Mouse (Mus musculus) neural tube, embryonic 13.5 days (tissue): Measurements from ENCODE around the gene Krtap16-1. TPM values are rescaled to one million over a fixed set of nuclear protein-coding genes. Genes with fewer than 3 reads are reported as not detected.

ENCODE experiments used
- ATAC-seq: fragments of 200-750 bp; cut with Nextera tagmentation; 2 replicates; pipeline ENCODE4 v1.8.0; 2017; ENCODE audit warnings: low read depth, mild to moderate bottlenecking, moderate TSS enrichment, moderate library complexity
- H3K27ac ChIP-seq: fragments of 300-500 bp; sonication (generic); replicated peaks from 2 replicates; pipeline ENCODE4 v1.5.1; 2015; ENCODE audit warnings: moderate library complexity, mild to moderate bottlenecking, inconsistent platforms
- H3K27me3 ChIP-seq: fragments of 300-500 bp; sonication (generic); 2 replicates; pipeline ENCODE4 v1.6.1; 2015; ENCODE audit warnings: mild to moderate bottlenecking, inconsistent platforms
- H3K36me3 ChIP-seq: fragments of 300-500 bp; sonication (generic); 2 replicates; pipeline ENCODE4 v1.6.1; 2015; ENCODE audit warnings: mild to moderate bottlenecking, inconsistent platforms
- H3K4me1 ChIP-seq: fragments of 300-500 bp; sonication (generic); replicated peaks from 2 replicates; pipeline ENCODE4 v1.6.1; 2015; ENCODE audit warnings: inconsistent platforms
- H3K4me2 ChIP-seq: fragments of 300-500 bp; sonication (generic); 2 replicates; pipeline ENCODE4 v1.6.1; 2015; ENCODE audit warnings: inconsistent platforms, mild to moderate bottlenecking, moderate library complexity
- H3K4me3 ChIP-seq: fragments of 300-500 bp; sonication (generic); 2 replicates; pipeline ENCODE4 v1.5.1; 2015; ENCODE audit warnings: mild to moderate bottlenecking, inconsistent platforms
- H3K9ac ChIP-seq: fragments of 300-500 bp; sonication (generic); 2 replicates; pipeline ENCODE4 v1.6.1; 2015; ENCODE audit warnings: moderate library complexity, mild to moderate bottlenecking, inconsistent platforms
- H3K9me3 ChIP-seq: fragments of 300-500 bp; sonication (generic); 2 replicates; pipeline ENCODE4 v1.6.1; 2016; ENCODE audit warnings: inconsistent platforms
- WGBS: fragments of 180-500 bp; shearing (Covaris S2); methylation state at CpG from one replicate; pipeline ENCODE4 v1.1.7; 2015; 5-methylcytosine and 5-hydroxymethylcytosine counted together
- polyA plus RNA-seq: library from polyadenylated mRNA; unstranded; fragments of >200 nt; fragmentation: Nextera tagmentation; extraction: Ambion mirVana; gene quantifications from 2 replicates; pipeline ENCODE4 v1.2.1, GENCODE M21; 2015

Gene Krtap16-1
- polyA plus RNA-seq, 1 experiment from 2014 or later = not detected

DNA sequence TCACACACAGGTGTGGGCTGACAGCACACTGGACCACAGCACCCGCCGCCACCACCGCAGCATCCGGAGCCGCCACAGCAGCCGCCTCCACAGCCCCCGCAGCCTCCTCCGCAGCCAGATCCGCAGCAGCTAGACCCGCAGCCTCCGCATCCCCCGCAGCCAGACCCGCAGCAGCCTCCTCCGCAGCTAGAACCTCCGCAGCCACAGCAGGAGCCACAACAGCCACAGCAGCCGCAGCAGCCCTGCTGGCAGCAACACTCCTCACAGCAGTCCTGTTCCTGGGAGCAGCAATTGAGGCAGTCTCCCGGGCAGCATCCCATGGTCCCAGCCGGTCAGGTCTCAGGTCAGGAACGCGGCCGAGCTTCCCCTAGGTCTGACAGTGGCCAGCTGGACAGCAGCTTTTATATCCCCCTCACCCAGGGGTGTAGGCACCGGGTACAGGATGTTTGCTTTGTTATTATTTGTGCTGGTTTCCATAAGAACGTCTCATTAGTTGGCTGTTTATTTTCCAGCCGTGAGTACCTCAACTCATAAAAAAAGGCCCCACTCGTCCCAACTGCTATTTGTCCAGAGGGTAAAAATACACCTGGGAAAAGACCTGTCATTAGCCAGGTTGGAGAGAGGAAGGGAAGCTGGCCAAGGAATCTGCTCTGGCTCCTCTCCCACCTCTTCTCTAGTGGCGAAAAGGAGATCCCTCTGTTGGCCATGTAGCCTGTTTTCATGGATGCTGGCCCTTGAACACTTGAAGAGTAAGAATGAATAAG lies 7.4 kb upstream of the Krtap16-1 start, which contains the start of gene Krtap17-1:
Gene Krtap17-1, minus strand, starts transcription at position 375 of the 764 bp plus-strand sequence.
- Histone ChIP-seq H3K9ac (peak within 1 kb of the TSS; percentile 53), H3K36me3 (no peaks in the 10 kb centered on the region), H3K27ac (no peak within 1 kb of the TSS), H3K4me2 (peak within 1 kb of the TSS; percentile 43), H3K9me3 (no peaks in the 10 kb centered on the region), H3K4me3 (peak within 1 kb of the TSS; percentile 22), H3K4me1 (peaks cover 7% of the 10 kb centered on the region; the same call in 1 of the 2 replicates), H3K27me3 (peaks cover 28% of the 10 kb centered on the region)
- ATAC-seq = no peak
- 32% methylated on average over 25 of the region's 26 CpGs for WGBS

DNA sequence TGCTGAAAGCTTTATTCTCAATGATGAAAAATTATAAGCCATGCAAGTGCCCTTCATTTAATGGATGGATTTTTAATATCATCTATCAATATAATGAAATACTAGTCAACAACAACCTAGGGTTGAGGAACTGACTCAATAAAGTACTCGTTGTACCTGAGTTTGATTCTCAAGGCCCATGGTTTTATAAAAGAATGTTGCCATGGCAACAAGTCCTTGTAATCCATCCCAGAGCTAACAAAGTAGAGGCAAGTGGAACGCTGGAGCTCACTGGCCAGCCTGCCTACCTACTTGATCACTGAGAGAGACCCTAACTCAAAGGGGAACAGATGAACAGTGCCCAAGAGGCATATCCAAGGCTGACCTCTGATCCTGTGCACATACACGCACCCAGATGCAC lies 4.2 kb upstream of the Krtap16-1 start:
- Histone ChIP-seq H3K27me3 (peaks cover 25% of the 10 kb centered on the region), H3K9me3 (no peaks in the 10 kb centered on the region), H3K27ac (no peak overlapping the region), H3K9ac (no peak overlapping the region), H3K4me2 (no peak overlapping the region), H3K36me3 (no peaks in the 10 kb centered on the region), H3K4me1 (peaks cover 13% of the 10 kb centered on the region; the same call in 1 of the 2 replicates), H3K4me3 (no peak overlapping the region)
- ATAC-seq = no peak
- WGBS = 69% methylated on average over 3 of the region's 3 CpGs

DNA sequence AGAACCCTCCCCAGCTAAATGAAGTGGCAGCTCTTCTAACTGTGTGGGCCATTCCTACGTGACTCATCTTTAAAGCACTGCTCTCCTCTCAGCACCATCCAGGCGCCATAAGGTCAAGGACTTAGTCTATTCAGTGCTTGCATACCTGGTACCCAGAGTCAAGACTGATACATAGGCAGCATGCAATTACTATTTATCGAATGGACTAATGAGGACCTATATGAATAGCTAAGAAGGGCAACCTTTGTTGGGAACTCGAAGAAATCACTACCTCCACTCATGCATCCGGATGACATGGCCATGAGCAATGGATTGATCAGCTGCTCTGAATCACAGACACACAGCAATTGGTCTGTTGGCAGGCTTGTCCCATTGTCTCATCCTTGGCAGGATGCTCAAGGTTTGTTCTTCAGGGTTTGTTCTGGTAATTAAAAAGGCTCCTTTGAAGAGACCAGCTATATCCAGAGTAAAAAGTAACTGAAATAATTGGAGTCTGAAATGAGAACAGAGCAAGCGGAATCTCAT lies 3.5 kb upstream of the Krtap16-1 start:
- peaks cover 13% of the 10 kb centered on the region; the same call in 1 of the 2 replicates for H3K4me1 ChIP-seq
- H3K9me3 ChIP-seq = no peaks in the 10 kb centered on the region
- H3K27ac ChIP-seq = no peak overlapping the region
- ATAC-seq = no peak
- H3K27me3 ChIP-seq = peaks cover 20% of the 10 kb centered on the region
- no peak overlapping the region for H3K4me2 ChIP-seq
- H3K9ac ChIP-seq = no peak overlapping the region
- 87% methylated on average over 6 of the region's 6 CpGs for WGBS
- H3K4me3 ChIP-seq = no peak overlapping the region
- no peaks in the 10 kb centered on the region for H3K36me3 ChIP-seq

DNA sequence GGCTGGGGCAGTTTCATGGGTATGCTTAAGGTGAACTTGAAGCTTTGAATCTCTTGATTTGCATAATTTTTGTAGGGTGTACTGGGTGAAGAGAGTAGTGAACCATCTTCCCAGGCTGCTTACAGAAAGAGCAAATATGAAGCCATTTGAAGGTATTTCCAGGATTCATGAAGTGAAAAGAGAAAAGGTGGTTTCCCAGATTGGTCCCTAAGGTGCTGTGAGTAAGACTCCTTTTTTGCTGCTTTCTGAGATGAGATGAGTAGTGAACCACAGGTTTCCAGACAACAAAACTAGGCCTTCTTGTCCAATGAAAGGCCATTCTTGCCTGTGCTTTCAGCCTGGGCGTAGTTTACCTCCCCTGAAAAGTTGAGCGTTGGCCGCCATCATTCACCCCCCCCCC lies 2.1 kb upstream of the Krtap16-1 start:
- Histone ChIP-seq H3K27me3 (peaks cover 11% of the 10 kb centered on the region), H3K27ac (no peak overlapping the region), H3K9me3 (no peaks in the 10 kb centered on the region), H3K4me3 (no peak overlapping the region), H3K4me2 (no peak overlapping the region), H3K9ac (no peak overlapping the region), H3K4me1 (peaks cover 9% of the 10 kb centered on the region; the same call in 1 of the 2 replicates), H3K36me3 (no peaks in the 10 kb centered on the region)
- 96% methylated on average over 3 of the region's 3 CpGs for WGBS
- ATAC-seq = no peak

DNA sequence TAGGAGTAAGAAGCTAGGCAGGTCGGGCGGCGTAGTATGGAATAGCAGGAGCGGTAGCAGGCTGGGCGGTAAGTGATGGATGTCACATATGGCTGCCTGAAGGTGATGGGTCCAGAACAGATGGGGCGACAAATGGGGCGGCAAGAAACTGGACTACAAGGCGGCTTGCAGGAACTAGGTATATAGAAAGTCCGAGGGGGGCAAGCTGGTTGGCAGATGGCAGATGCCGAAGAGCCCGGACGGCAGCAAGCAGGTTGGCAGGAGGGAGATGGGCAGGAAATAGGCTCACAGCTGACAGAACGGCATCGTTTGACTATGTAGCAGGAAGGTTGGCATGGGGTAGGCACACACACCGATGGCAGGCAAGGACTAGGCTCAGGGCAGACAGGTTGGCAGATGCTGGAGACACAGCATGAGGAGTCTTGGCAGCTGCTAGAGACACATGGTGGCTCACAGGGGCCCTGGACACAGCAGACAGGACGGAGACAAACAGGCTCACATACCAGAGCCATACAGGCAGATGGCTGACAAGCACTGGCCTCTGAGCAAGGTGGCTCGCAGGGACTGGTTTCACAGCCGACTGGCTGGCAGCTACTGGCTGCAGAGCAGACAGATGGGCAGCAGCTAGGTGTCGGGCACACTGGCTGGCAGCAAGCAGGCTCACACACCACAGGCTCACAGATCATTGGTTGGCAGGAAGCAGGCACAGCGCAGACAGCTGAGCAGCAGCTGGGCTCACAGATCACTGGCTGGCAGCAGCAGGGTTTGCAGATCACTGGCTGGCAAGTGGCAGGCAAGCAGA lies 905 bp downstream of the Krtap16-1 start:
- 75% methylated on average over 20 of the region's 20 CpGs for WGBS
- 0 out of 2 replicates have a peak overlapping the region, but pooled peaks have one; percentile 7 for H3K4me2 ChIP-seq
- ATAC-seq = peak; percentile 91

DNA sequence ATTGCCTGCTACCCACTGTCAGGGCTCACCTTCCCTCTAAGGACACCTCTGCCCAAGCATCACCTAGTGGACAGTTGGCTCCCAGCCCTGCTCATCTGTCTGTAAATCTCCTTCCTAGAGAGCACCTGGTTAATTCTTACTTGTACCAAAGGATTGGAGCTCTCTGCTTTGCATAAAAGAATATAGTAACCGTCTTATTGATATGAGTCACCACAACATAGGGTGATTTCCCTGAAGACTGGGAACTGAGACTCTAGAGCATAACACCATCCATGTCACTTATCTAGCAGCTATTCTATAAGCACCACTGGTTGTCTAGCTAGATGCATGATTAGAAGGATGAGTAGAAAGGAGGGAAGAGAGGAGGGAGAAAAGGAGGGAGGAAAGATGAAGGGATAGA lies 3.0 kb downstream of the Krtap16-1 start:
- WGBS = 90% methylated on average over 1 of the region's 1 CpGs
- H3K4me1 ChIP-seq = peaks cover 6% of the 10 kb centered on the region; the same call in 1 of the 2 replicates
- no peaks in the 10 kb centered on the region for H3K9me3 ChIP-seq
- no peaks in the 10 kb centered on the region for H3K36me3 ChIP-seq
- no peak overlapping the region for H3K9ac ChIP-seq
- ATAC-seq = no peak
- no peak overlapping the region for H3K4me2 ChIP-seq
- H3K27me3 ChIP-seq = no peaks in the 10 kb centered on the region
- H3K27ac ChIP-seq = no peak overlapping the region
- H3K4me3 ChIP-seq = no peak overlapping the region

More for the DNA sequence above, 905 bp downstream of the Krtap16-1 start:
- H3K36me3 ChIP-seq = no peaks in the 10 kb centered on the region
- no peak overlapping the region for H3K4me3 ChIP-seq
- no peak overlapping the region for H3K9ac ChIP-seq
- H3K27ac ChIP-seq = 0 out of 2 replicates have a peak overlapping the region, but pooled peaks have one; percentile 38
- peaks cover 6% of the 10 kb centered on the region; the same call in 1 of the 2 replicates for H3K4me1 ChIP-seq
- H3K9me3 ChIP-seq = no peaks in the 10 kb centered on the region
- H3K27me3 ChIP-seq = no peaks in the 10 kb centered on the region

DNA sequence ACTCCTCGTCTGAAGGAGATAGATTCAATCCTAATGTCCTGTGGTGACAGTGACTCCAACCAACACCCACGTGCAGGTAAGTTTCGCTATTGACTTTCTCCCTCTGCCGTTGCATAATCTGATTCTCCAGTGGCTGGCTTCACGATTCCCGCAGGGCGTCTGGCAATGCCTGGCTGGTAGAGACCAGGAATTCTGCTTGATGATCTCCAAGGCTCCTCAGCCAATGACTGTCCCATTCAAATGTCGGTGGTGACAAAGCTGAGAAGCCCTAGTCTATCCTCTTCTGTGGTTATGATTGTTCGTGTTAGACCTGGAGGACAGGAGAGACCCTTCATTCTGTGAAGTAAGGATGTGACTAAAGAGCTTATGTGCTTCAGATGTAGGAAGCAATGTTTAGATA lies 3.7 kb downstream of the Krtap16-1 start:
- no peaks in the 10 kb centered on the region for H3K27me3 ChIP-seq
- ATAC-seq = no peak
- no peak overlapping the region for H3K9ac ChIP-seq
- no peaks in the 10 kb centered on the region for H3K9me3 ChIP-seq
- H3K4me1 ChIP-seq = peaks cover 6% of the 10 kb centered on the region; the same call in 1 of the 2 replicates
- no peak overlapping the region for H3K4me3 ChIP-seq
- no peak overlapping the region for H3K27ac ChIP-seq
- no peaks in the 10 kb centered on the region for H3K36me3 ChIP-seq
- WGBS = 89% methylated on average over 9 of the region's 9 CpGs
- no peak overlapping the region for H3K4me2 ChIP-seq

DNA sequence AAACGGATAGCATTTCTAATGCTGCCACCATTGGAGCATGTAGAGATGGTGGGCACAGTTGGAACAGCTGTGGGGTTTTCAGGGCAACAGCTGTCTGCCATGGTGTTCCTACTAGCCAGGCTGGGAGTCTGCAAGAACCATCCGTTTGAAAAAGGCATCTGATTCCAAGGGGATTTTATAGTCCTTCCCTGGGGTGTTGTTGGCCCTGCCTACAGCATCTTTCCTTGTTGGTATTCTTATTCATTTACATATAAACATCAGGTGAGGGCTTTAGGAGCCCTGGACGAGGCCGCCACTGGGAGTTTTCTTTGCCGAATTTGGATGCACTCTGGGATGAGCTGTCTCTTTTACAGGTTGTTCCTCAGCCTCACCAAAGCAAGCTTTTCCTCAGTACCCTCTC lies 7.4 kb downstream of the Krtap16-1 start, which contains the start of gene Krtap29-1:
Gene Krtap29-1, minus strand, starts transcription at position 101 of the 400 bp plus-strand sequence.
- no peaks in the 10 kb centered on the region for H3K36me3 ChIP-seq
- WGBS = 61% methylated on average over 5 of the region's 5 CpGs
- peaks cover 3% of the 10 kb centered on the region; the same call in 1 of the 2 replicates for H3K9me3 ChIP-seq
- ATAC-seq = no peak
- no peaks in the 10 kb centered on the region for H3K4me1 ChIP-seq
- H3K4me2 ChIP-seq = no peak within 1 kb of the TSS
- H3K4me3 ChIP-seq = no peak within 1 kb of the TSS
- no peak within 1 kb of the TSS for H3K27ac ChIP-seq
- no peaks in the 10 kb centered on the region for H3K27me3 ChIP-seq
- no peak within 1 kb of the TSS for H3K9ac ChIP-seq

DNA sequence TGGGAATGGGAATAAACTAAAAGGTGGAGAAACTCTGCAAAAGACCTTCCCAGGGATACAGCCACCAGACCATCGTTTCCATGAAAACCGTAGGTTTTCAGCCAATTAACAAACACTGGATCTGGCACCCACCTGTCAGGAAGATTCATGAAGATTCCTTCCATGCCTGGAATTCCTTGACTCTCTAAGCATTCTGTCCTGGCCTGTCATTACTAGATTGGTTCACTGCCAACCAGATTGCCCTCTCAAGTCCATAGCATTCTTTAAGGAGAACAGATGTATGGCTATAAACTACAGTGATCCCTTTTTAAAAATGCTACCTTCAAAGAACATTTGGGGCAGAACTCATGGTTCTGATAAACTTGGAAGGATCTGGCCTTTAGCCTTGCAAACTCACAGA lies 20.4 kb downstream of the Krtap16-1 start:
- ATAC-seq = no peak
- H3K27me3 ChIP-seq = no peaks in the 10 kb centered on the region
- H3K9me3 ChIP-seq = no peaks in the 10 kb centered on the region
- H3K27ac ChIP-seq = no peak overlapping the region
- H3K4me3 ChIP-seq = no peak overlapping the region
- WGBS = 66% methylated on average over 2 of the region's 2 CpGs
- no peak overlapping the region for H3K4me2 ChIP-seq
- no peak overlapping the region for H3K9ac ChIP-seq
- no peaks in the 10 kb centered on the region for H3K4me1 ChIP-seq
- H3K36me3 ChIP-seq = no peaks in the 10 kb centered on the region

DNA sequence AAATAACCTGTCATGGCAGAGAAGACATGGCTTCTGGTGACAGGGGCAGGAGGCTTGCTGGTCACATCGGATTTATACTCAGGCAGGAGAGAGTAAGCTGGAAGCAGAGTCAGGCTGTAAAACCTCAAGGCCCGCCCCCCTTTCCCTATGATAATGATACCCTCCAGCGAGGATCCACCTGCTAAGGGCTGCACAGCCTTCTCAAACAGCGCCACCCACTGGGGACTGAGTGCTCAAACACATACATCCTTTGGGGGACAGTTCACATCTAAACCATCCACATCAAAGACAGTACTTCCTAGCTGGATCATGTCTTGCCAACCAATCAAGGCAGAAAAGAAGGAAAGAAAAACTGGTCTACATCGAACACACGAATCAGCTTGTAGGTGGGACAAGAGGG lies 22.2 kb downstream of the Krtap16-1 start:
- H3K27me3 ChIP-seq = no peaks in the 10 kb centered on the region
- no peak overlapping the region for H3K9ac ChIP-seq
- no peaks in the 10 kb centered on the region for H3K4me1 ChIP-seq
- 35% methylated on average over 6 of the region's 6 CpGs for WGBS
- H3K9me3 ChIP-seq = no peaks in the 10 kb centered on the region
- no peaks in the 10 kb centered on the region for H3K36me3 ChIP-seq
- no peak for ATAC-seq
- H3K4me2 ChIP-seq = no peak overlapping the region
- no peak overlapping the region for H3K27ac ChIP-seq
- no peak overlapping the region for H3K4me3 ChIP-seq

DNA sequence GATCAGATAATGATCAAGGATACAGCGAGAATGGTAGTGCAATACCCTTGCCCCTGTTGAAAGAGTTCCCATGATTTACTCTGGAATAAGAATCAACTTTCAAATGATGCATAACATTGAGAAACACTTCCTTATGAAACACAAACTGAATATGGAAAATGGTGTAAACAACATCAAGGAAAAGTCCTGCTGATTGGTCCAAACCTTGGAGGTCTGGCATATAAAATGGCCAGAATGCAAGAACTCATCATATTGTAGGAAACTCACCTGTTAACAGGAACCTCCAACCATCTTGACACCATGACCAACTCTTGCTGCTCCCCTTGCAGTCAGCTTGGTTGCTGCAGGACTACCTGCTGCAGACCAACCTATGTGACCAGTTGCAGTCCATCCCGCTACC lies 38.2 kb downstream of the Krtap16-1 start, which contains the start of gene Krtap9-5:
Gene Krtap9-5, plus strand, starts transcription at position 301 of the 400 bp plus-strand sequence.
- H3K36me3 ChIP-seq = no peaks in the 10 kb centered on the region
- no peak for ATAC-seq
- WGBS = 89% methylated on average over 2 of the region's 2 CpGs
- no peaks in the 10 kb centered on the region for H3K27me3 ChIP-seq
- no peak within 1 kb of the TSS for H3K4me3 ChIP-seq
- no peak within 1 kb of the TSS for H3K9ac ChIP-seq
- H3K4me2 ChIP-seq = no peak within 1 kb of the TSS
- H3K4me1 ChIP-seq = no peaks in the 10 kb centered on the region
- H3K9me3 ChIP-seq = peaks cover under 1% of the 10 kb centered on the region; the same call in 1 of the 2 replicates
- H3K27ac ChIP-seq = no peak within 1 kb of the TSS
